Mouse (Mus musculus) embryonic fibroblast, embryonic 13.5 days (primary cell): ENCODE measurements around the gene Nsmce3.

Experiments
- CTCF ChIP-seq: IDR thresholded peaks from 2 replicates; pipeline ENCODE4 v1.5.1; 2011; ENCODE audit warnings: mild to moderate bottlenecking, control low read depth, low read length, moderate library complexity, borderline replicate concordance; ENCODE audit not compliant: insufficient read depth
- POLR2A ChIP-seq: IDR thresholded peaks from 2 replicates; pipeline ENCODE4 v1.6.1; 2011; ENCODE audit warnings: low read depth, mild to moderate bottlenecking, control low read depth, low read length, moderate library complexity

- TF ChIP-seq CTCF (no peak), POLR2A (no peak)
These were observed 9.8 kb downstream of the Nsmce3 start for GRCm38 (mm10) chr7:64862978-64863377.
